Mouse (Mus musculus) gastrocnemius, postnatal 14 days (tissue): ENCODE measurements around the gene Ankrd39. TPM values are rescaled to one million over a fixed set of nuclear protein-coding genes. Genes with fewer than 3 reads are reported as not detected.

Experiments
- DNase-seq: peaks from one replicate; pipeline ENCODE4 v3.0.0; 2021; ENCODE audit warnings: mixed read lengths
- intact Hi-C: fragments of 180-260 bp; cut with DNase I; formaldehyde crosslinking; loops from one replicate; pipeline ENCODE4 v1.15.1; 2025; ENCODE audit warnings: low total_unique reads
- total RNA-seq, 2 experiments: library from RNA; stranded (reverse); gene quantifications; 2 replicates each; pipeline ENCODE4 v1.2.3; 2021

The Ankrd39 gene
- total RNA-seq, 2 experiments from 2014 or later: 5.7 to 9.6 TPM

DNA sequence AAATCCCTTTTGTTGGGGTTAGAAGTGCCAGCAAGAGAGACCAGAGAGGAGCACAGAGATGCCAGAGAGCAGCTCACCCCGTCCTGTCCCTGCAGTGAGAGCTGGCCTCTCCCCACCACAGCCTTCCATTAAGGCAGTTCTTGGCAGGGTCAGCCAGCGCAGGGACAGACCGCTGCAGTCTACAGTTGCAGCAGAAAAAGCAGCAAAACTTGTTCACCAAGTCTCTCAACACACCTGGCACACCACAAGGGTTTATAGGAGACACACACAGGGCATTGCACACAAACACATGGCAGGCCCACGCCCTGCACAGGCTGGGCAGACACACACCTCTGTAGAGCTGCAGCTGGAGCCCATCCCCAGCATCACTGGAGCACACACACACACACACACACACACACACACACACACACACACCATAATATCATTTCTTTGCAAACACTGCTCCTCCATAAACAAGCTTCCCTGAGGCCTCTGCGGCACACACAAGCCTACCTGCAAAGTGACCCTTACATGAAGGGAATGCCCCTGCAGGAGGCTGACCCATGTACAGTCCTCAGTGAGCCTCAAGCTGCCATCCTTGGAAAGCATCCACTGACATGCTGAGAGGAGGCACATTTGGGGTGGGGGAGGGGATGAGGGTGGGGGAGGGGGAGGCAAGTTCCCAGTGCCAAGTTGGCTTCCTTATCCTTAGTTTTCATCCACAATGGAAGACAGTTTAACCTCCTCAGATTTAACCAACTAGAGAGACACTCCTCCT is 27.1 kb upstream of the Ankrd39 start:
- no peak for DNase-seq
- intact Hi-C loops: no loop called here

DNA sequence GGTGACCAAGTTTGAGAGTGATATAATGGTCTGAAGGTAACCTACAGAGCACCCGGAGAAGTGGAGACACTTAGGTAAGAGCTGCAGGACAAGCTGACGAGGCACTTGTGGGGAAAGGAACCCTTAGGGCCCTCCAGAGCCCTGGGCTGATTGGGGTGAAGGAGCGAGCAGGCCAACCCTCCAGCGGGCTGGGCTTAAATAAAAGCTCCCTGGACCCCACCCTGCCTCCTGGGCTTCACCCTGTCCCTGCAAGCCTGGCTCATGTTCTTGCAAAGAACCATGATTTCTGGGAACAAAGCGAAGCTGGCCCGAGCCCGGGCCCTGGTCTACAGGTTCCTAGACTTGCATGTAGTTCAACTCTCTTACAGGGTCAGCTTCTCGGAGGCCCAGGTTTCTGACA is 26.3 kb upstream of the Ankrd39 start:
- no peak for DNase-seq
- intact Hi-C loops: loop anchor here (2.0 kb wide), 1 partner anchor 43 kb away; no protein-coding TSS in a partner anchor

DNA sequence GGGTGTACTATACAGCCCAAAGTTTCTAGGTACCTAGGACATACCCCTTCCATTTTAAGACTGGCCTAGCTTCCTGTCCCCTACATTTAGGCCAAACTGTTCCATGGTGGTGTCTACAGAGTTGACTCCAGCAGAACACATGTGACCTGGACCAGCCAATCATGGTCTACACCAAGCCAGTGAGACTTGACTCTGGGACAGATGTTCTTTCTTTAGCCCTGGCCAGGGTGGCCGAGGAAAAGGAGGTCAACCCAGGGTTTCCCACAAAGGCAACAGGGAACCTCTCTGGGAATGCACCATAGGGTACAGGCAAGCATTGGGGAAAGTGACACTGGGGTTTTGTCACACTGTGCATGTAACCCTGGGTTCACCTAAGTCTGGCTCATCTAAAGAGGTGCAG is 25.5 kb upstream of the Ankrd39 start:
- intact Hi-C loops: loop anchor here (2.0 kb wide), 1 partner anchor 44 kb away; no protein-coding TSS in a partner anchor
- DNase-seq: no peak

- intact Hi-C loops: loop anchor here (2.0 kb wide), 1 partner anchor 45 kb away; no protein-coding TSS in a partner anchor
- DNase-seq: no peak
These were observed 25.0 kb upstream of the Ankrd39 start for GRCm38 (mm10) chr1:36572140-36572700.

DNA sequence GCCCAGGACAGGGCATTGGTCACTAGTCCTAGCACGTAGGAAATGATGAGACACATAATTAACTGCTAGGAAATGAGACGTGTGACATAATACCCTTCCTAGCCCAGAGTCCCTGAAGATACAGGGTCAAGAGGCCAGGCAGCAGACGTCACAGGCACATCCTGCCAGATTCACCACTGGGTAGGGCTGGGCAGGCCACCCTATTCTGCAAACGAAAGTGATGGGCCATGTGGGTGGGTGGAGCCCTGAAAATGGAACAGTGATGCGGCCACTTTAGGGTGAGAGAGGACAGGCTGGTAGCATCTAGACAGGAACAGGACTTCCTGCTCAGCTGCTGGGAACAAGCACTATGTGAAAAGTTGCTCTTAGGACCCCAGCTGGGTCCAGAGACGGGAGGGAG is 24.4 kb upstream of the Ankrd39 start:
- intact Hi-C loops: loop anchor here (2.0 kb wide), 1 partner anchor 45 kb away; no protein-coding TSS in a partner anchor
- DNase-seq: peak; percentile 65

DNA sequence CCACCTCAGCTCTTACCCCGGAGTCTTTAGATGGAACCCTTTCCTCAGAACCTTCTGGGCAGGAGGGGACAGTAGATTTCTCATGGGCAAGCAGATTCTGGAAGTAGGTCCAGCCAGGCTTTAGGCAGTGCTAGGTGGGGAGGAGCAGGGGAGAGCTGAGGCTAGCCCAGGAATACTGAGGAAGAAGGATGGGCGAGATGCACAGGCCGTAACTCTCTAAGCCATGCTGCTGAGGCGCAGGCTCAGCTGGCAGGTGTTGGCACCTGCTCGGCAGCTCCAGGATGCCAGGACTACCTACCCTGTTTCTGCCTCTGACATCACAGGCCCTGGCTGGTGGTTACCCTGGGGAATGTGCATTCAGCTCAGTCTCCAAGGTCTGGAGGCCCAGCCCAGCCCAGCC is 23.1 kb upstream of the Ankrd39 start:
- DNase-seq: no peak
- intact Hi-C loops: no loop called here

- intact Hi-C loops: no loop called here
- no peak for DNase-seq
These were observed 22.5 kb upstream of the Ankrd39 start for GRCm38 (mm10) chr1:36569694-36570276.

DNA sequence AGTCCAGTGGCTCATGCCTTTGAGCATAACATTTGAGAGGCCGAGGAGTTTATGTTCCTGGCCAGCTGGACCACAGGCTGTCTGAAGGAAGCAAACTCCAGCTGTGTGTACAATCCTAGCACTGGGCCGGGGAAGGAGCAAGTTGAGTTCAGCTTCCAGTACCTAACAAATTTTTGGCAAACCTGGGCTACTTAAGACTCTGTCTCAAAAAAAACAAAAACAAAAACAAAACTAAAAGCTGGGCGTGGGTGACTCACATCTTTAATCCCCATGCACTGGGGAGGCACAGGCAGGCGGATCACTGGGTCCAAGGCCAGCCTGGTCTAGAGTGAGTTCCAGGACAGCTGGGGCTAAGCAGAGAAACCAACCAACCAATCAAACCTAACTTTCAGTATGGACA is 21.5 kb upstream of the Ankrd39 start:
- intact Hi-C loops: no loop called here
- peak; percentile 47 for DNase-seq

GRCm38 (mm10) chr1:36567818-36568603 is 20.8 kb upstream of the Ankrd39 start:
- DNase-seq: no peak
- intact Hi-C loops: no loop called here

DNA sequence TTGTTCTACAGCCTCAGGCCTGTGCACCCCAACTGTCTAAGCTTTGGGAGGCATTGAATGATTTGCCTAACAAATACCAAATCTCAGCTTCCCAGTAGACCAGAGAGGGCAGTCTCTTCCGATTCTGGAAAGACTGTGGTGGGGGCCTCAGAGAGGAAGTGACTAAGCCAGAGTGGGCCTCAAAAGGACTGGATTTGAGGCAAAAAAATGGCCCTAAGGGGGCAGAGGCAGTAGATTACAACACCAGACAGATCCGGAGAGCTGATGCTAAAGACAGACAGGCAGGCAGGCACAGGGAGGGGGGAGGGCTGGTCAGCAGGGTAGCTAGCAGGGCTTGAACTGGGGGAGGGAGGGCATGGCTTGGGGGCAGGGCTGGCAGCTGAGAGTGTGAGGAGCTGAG is 19.2 kb upstream of the Ankrd39 start:
- DNase-seq: no peak
- intact Hi-C loops: no loop called here

- peak; percentile 60 for DNase-seq
- intact Hi-C loops: no loop called here
These were observed 16.9 kb upstream of the Ankrd39 start for GRCm38 (mm10) chr1:36564101-36564500.

DNA sequence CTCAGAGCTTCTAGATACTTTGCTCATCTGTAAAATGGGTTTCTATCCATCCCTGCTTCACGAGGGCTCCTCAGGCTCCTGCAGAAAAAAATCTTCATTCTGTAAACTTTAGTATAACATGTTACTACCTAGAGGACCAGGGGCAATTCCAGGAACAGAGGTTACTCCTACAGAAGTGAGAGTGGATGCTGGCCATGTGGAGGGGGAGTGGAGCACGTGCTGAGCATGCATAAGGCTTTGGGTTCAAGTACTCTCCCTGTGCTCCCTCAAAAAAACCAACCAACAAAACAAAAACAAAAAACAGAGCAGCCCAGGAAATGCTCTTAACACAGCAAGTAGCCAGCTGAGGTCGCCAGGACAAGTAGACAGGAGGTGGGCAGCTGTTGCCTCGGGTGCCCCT is 16.4 kb upstream of the Ankrd39 start:
- intact Hi-C loops: no loop called here
- DNase-seq: no peak

DNA sequence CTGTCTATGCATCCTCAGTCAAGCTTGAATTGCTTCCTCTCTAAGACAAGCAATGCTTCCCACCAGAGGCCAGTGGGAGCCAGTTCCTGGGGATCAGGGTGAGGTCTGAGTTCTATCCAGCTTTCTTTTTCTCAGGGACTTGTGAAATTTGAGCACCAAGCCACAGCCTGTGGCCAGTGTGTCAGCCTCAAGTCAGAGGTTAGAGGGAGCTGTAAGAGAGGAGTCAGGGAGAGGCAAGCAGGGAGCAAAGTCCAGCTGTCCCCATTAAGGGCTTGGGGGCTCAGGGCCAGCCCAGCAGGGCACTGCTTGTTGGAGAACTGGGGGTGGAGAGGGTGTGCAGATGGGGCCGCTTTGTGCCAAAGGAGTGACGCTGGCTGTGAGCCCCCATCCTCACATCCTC is 16.0 kb upstream of the Ankrd39 start:
- no peak for DNase-seq
- intact Hi-C loops: no loop called here

DNA sequence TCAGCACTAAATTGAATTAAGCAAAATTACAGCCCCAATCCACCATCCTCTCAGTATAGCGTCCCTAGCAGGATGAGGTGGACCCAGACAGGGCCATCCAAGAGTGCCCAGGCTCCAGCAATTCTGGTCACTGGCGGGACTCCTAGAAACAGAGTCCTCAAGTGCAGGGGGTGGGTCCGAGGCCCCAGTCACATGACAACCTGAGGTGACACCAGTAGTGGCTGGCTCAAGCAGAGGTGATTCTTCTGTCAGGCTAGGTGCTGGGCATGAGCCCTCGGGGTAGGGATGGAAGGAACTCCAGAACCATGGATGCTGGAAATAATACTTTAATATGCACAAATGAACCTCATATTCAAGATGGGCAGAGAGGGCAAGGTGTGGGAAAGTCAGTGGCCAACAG is 15.1 kb upstream of the Ankrd39 start:
- no peak for DNase-seq
- intact Hi-C loops: no loop called here

- no peak for DNase-seq
- intact Hi-C loops: no loop called here
These were observed 13.7 kb upstream of the Ankrd39 start for GRCm38 (mm10) chr1:36560903-36561302.

DNA sequence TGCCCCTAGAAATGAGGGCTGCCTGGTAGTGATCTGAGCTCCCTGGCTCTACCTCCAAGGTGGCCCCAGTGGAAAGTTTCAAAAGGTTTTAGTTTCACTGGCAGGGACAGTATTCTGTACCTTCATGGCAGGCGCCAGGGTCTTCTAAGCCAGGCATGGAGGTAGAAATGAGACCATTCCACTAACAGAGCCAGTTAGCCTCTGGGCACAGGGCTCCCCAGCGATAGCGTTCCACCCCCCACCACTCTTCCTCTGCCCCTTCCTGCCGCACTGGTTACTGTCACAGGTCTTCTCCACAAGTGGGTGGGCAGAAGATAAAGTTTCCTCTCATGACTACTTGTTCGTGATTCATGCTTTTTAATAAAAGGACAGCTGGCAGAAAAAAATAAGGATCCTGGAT is 12.6 kb upstream of the Ankrd39 start:
- intact Hi-C loops: no loop called here
- no peak for DNase-seq

GRCm38 (mm10) chr1:36559256-36559655 is 12.0 kb upstream of the Ankrd39 start:
- intact Hi-C loops: no loop called here
- DNase-seq: no peak

GRCm38 (mm10) chr1:36558031-36558993 is 11.1 kb upstream of the Ankrd39 start, which contains the start of gene Sema4c:
Gene Sema4c (minus strand): TSS chr1:36558349.
- peak; percentile 81 for DNase-seq
- intact Hi-C loops: no loop called here

GRCm38 (mm10) chr1:36557457-36558011 is 10.3 kb upstream of the Ankrd39 start:
- peak; percentile 93 for DNase-seq
- intact Hi-C loops: no loop called here
